Comparison of ENCODE assay signal across 25 mouse cellular contexts in the genomic region with DNA sequence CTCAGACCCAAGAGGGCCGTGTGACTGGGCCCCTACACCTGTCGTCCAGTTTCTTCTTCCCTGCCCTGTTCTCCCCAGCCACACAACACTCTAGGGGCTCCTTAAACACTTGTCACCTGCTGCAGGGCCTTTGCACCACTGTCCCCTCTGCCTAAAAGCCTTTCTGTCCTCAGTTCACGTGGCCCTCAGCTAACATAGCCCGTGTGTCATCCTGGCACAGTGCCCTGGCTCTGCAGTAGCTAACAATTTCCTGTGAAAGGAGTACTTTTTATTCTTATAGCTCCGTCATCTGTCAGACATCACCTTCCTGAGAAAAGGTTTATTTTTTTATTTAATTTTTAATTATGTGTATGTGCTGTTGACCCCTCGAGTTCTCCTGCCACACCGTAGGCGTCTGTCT.
DNase-seq lines count a peak whose midpoint lies in the region; ATAC-seq and TF ChIP-seq lines count a peak whose summit lies in the region.
"Had no signal": no experiment of that assay in that cellular context is flagged by ENCODE, and none has a peak within 500 bp of the region (broad histone marks: within the 10 kb centered on the region; RNA-seq: fewer than 3 reads in every experiment).

No protein-coding gene starts in this region.

- H3K9ac ChIP-seq in heart, embryonic 12.5 days, result peak overlapping the region; percentile 13; the same call in 1 of the 2 replicates
- H3K9ac ChIP-seq in midbrain, postnatal 0 days (replicated peaks; ENCODE audit: low read length, poor library complexity, severe bottlenecking), result 0 out of 2 replicates have a peak overlapping the region, but pooled peaks have one; percentile 4
- no peak overlapping the region for H3K9ac ChIP-seq in midbrain, embryonic 15.5 days
- H3K9ac ChIP-seq: embryonic facial prominence, embryonic 13.5 days; heart, embryonic 15.5 days; hindbrain, embryonic 13.5 days; liver, embryonic 12.5 days; stomach, embryonic 15.5 days had no signal

- WGBS in heart, embryonic 12.5 days, result 75% methylated on average over 8 of the region's 8 CpGs
- 74% methylated on average over 8 of the region's 8 CpGs for WGBS in midbrain, postnatal 0 days
- 83% methylated on average over 8 of the region's 8 CpGs for WGBS in midbrain, embryonic 15.5 days

- no peak for TF ChIP-seq CTCF in midbrain, postnatal 0 days (IDR thresholded peaks at IDR 0.05)

- no peak for ATAC-seq in heart, embryonic 12.5 days (ENCODE audit: insufficient number of reproducible peaks, low FRiP score)
- ATAC-seq in midbrain, postnatal 0 days (ENCODE audit: low FRiP score), result no peak
- ATAC-seq in midbrain, embryonic 15.5 days (replicated peaks), result no peak
- no peak for ATAC-seq in cerebellum, adult (ENCODE audit: insufficient number of reproducible peaks, low FRiP score, low TSS enrichment)
- ATAC-seq: forebrain, embryonic 14.5 days; liver, embryonic 12.5 days had no signal

- 0 out of 2 replicates have a peak overlapping the region, but pooled peaks have one; percentile 3 for H3K27ac ChIP-seq in heart, embryonic 12.5 days (ENCODE audit: poor library complexity, severe bottlenecking)
- H3K27ac ChIP-seq in midbrain, postnatal 0 days (ENCODE audit: low read depth, low read length), result no peak overlapping the region
- no peak overlapping the region for H3K27ac ChIP-seq in midbrain, embryonic 15.5 days
- H3K27ac ChIP-seq: embryonic facial prominence, embryonic 13.5 days; heart, embryonic 15.5 days; hindbrain, embryonic 13.5 days; kidney, postnatal 0 days; liver, embryonic 12.5 days; stomach, embryonic 15.5 days had no signal

- intact Hi-C loops in left cerebral cortex, postnatal 25 days (cut with DNase I), result no loop called here

- peaks cover 89% of the 10 kb centered on the region for H3K36me3 ChIP-seq in heart, embryonic 12.5 days
- peaks cover 40% of the 10 kb centered on the region for H3K36me3 ChIP-seq in midbrain, postnatal 0 days (ENCODE audit: insufficient read depth, low read length)
- peaks cover 37% of the 10 kb centered on the region; the same call in 1 of the 2 replicates for H3K36me3 ChIP-seq in midbrain, embryonic 15.5 days (replicated peaks)

- H3K4me1 ChIP-seq in heart, embryonic 12.5 days (replicated peaks), result peaks cover 17% of the 10 kb centered on the region
- no peaks in the 10 kb centered on the region for H3K4me1 ChIP-seq in midbrain, postnatal 0 days (ENCODE audit: insufficient read depth, low read length)
- H3K4me1 ChIP-seq in midbrain, embryonic 15.5 days, result no peaks in the 10 kb centered on the region
- H3K4me1 ChIP-seq: liver, embryonic 12.5 days; stomach, embryonic 15.5 days had no signal

- no peak for DNase-seq in heart, adult 18-20 months
- no peak for DNase-seq in midbrain, postnatal 0 days (ENCODE audit: low spot score)
- DNase-seq in adrenal gland, postnatal 36 days, result peak; percentile 68 to 75
- DNase-seq in left cerebral cortex, postnatal 25 days (ENCODE audit: low spot score in 2 of 2), result no peak
- DNase-seq: cerebellum, adult 11-12 months; cerebellum, postnatal 14 days; gastrocnemius, postnatal 14 days; heart, adult 11 months; heart, postnatal 36 days; kidney, adult 2 months; lung, adult 2 months; midbrain, embryonic 14.5 days; thymus, adult 18-20 months; thymus, postnatal 36 days had no signal

- no peaks in the 10 kb centered on the region for H3K9me3 ChIP-seq in heart, embryonic 12.5 days (replicated peaks)
- no peaks in the 10 kb centered on the region for H3K9me3 ChIP-seq in midbrain, postnatal 0 days (ENCODE audit: low read length)
- no peaks in the 10 kb centered on the region for H3K9me3 ChIP-seq in midbrain, embryonic 15.5 days
- H3K9me3 ChIP-seq: embryonic facial prominence, embryonic 13.5 days; heart, embryonic 15.5 days; hindbrain, embryonic 13.5 days; liver, embryonic 12.5 days; stomach, embryonic 15.5 days had no signal

- H3K4me3 ChIP-seq in heart, embryonic 12.5 days, result no peak overlapping the region
- H3K4me3 ChIP-seq in midbrain, postnatal 0 days (ENCODE audit: low read depth, low read length), result no peak overlapping the region
- H3K4me3 ChIP-seq in midbrain, embryonic 15.5 days, result no peak overlapping the region
- H3K4me3 ChIP-seq: embryonic facial prominence, embryonic 13.5 days; heart, embryonic 15.5 days; hindbrain, embryonic 13.5 days; liver, embryonic 12.5 days; myocyte; stomach, embryonic 15.5 days had no signal

- H3K4me2 ChIP-seq in heart, embryonic 12.5 days, result no peak overlapping the region
- H3K4me2 ChIP-seq in midbrain, postnatal 0 days (ENCODE audit: low read depth, low read length, poor library complexity, severe bottlenecking), result no peak overlapping the region
- H3K4me2 ChIP-seq in midbrain, embryonic 15.5 days, result no peak overlapping the region
- H3K4me2 ChIP-seq: embryonic facial prominence, embryonic 13.5 days; heart, embryonic 15.5 days; hindbrain, embryonic 13.5 days; liver, embryonic 12.5 days; stomach, embryonic 15.5 days had no signal

- H3K27me3 ChIP-seq in heart, embryonic 12.5 days (replicated peaks), result no peaks in the 10 kb centered on the region
- H3K27me3 ChIP-seq in midbrain, postnatal 0 days (ENCODE audit: insufficient read depth, low read length), result no peaks in the 10 kb centered on the region
- no peaks in the 10 kb centered on the region for H3K27me3 ChIP-seq in midbrain, embryonic 15.5 days (replicated peaks)
- H3K27me3 ChIP-seq: embryonic facial prominence, embryonic 13.5 days; heart, embryonic 15.5 days; hindbrain, embryonic 13.5 days; liver, embryonic 12.5 days; stomach, embryonic 15.5 days had no signal

Comparison
In these comparisons a context has a peak if more than half of its experiments do, and no peak if none do; other contexts are left out.
1. DNase-seq: peak in adrenal gland, postnatal 36 days (2 of 2); none in heart, adult 18-20 months (0 of 2), midbrain, postnatal 0 days (single experiment) and left cerebral cortex, postnatal 25 days (0 of 2).